Mouse (Mus musculus): Measurements from ENCODE around the gene Alox8.

DNA sequence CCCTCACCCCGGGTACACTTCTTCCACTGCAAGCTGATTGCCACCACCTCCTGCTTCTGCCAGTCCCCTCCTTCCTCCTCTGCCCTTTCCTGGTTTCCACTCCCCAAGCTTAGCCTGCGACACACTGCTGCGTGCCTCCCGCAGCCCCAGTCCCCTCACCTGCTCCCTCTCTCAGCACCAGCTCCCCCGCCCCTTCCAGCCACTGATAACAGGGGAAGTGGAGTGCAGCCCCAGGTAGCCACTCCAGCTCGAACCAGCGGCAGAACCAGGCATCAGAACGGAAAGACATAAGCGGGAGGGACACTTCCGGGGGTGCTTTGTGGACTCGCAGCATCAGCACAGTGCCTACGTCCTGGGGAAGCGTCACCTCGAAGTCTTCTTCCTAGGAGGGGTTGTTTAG lies 449 bp downstream of the Alox8 start:
- TF ChIP-seq CTCF (IDR thresholded peaks at IDR 0.05; ENCODE audit: control insufficient read depth, insufficient read depth, insufficient replicate concordance, low read depth, low read length) (no peak), POLR2A (IDR thresholded peaks at IDR 0.05; ENCODE audit: control insufficient read depth, low read depth, low read length) (no peak)
